In genomic region chr11:120231379-120231778, GRCm38 (mm10) we compare ENCODE assay signal across 7 mouse cellular contexts. TPM values are rescaled to one million over a fixed set of nuclear protein-coding genes. Genes with fewer than 3 reads are reported as not detected.
DNase-seq lines count a peak whose midpoint lies in the region; ATAC-seq and TF ChIP-seq lines count a peak whose summit lies in the region.

No protein-coding gene starts in this region.

- H3K9me3 ChIP-seq in intestine, postnatal 0 days (ENCODE audit: control insufficient read depth): no peaks in the 10 kb centered on the region
- H3K9me3 ChIP-seq in midbrain, embryonic 12.5 days: no peaks in the 10 kb centered on the region

- intact Hi-C loops in left cerebral cortex, postnatal 4 days (cut with DNase I): loop anchor here (2.0 to 5.0 kb wide), 2 partner anchors 43 to 76 kb away; no protein-coding TSS in a partner anchor

- peak overlapping the region; percentile 97 for H3K4me2 ChIP-seq in intestine, postnatal 0 days (replicated peaks; ENCODE audit: low read depth)
- peak overlapping the region; percentile 97 for H3K4me2 ChIP-seq in midbrain, embryonic 12.5 days (replicated peaks)

- peak overlapping the region; percentile 96 for H3K9ac ChIP-seq in intestine, postnatal 0 days (ENCODE audit: low read depth, low read length)
- peak overlapping the region; percentile 99 for H3K9ac ChIP-seq in midbrain, embryonic 12.5 days (replicated peaks)

- H3K36me3 ChIP-seq in intestine, postnatal 0 days (ENCODE audit: control insufficient read depth, insufficient read depth): no peaks in the 10 kb centered on the region
- no peaks in the 10 kb centered on the region for H3K36me3 ChIP-seq in midbrain, embryonic 12.5 days
- no peaks in the 10 kb centered on the region for H3K36me3 ChIP-seq in small intestine, adult 2 months (ENCODE audit: control insufficient read depth, insufficient read depth, low read length)

- ATAC-seq in intestine, postnatal 0 days: peak; percentile 69
- ATAC-seq in midbrain, embryonic 12.5 days (ENCODE audit: low FRiP score, low read depth): peak; percentile 73

- no peaks in the 10 kb centered on the region for H3K27me3 ChIP-seq in intestine, postnatal 0 days (replicated peaks; ENCODE audit: control insufficient read depth, insufficient read depth, low read length)
- H3K27me3 ChIP-seq in midbrain, embryonic 12.5 days: peaks cover 6% of the 10 kb centered on the region; the same call in 1 of the 2 replicates
- no peaks in the 10 kb centered on the region for H3K27me3 ChIP-seq in small intestine, adult 2 months (ENCODE audit: control insufficient read depth, insufficient read depth, low read length)

- peak; percentile 100 for DNase-seq in adrenal gland, postnatal 10 days
- peak; percentile 99 for DNase-seq in embryo, embryonic 9.5 days (ENCODE audit: extremely low spot score)
- peak; percentile 100 for DNase-seq in gastrocnemius, postnatal 4 days (ENCODE audit: low spot score in 2 of 2)
- DNase-seq in left cerebral cortex, postnatal 4 days: peak; percentile 100

- no peak for TF ChIP-seq CTCF in intestine, postnatal 0 days (IDR thresholded peaks at IDR 0.05; ENCODE audit: low read depth)
- no peak for TF ChIP-seq CTCF in small intestine, adult 2 months (IDR thresholded peaks at IDR 0.05; ENCODE audit: extremely low read depth, insufficient read length, insufficient replicate concordance, low read depth, low read length)

- peaks cover 26% of the 10 kb centered on the region for H3K4me1 ChIP-seq in intestine, postnatal 0 days (replicated peaks; ENCODE audit: control insufficient read depth, insufficient read depth, low read length)
- H3K4me1 ChIP-seq in midbrain, embryonic 12.5 days: peaks cover 43% of the 10 kb centered on the region
- peaks cover 18% of the 10 kb centered on the region for H3K4me1 ChIP-seq in small intestine, adult 2 months (ENCODE audit: control insufficient read depth, insufficient read depth, insufficient read length, low read length)

- peak overlapping the region; percentile 92 for H3K27ac ChIP-seq in intestine, postnatal 0 days (ENCODE audit: low read depth, low read length)
- peak overlapping the region; percentile 98 for H3K27ac ChIP-seq in midbrain, embryonic 12.5 days (replicated peaks)
- H3K27ac ChIP-seq in small intestine, adult 2 months (ENCODE audit: insufficient read depth, low read depth, low read length): peak overlapping the region; percentile 83; the same call in 1 of the 2 replicates

- H3K4me3 ChIP-seq in intestine, postnatal 0 days (ENCODE audit: low read depth, low read length): peak overlapping the region; percentile 82
- H3K4me3 ChIP-seq in midbrain, embryonic 12.5 days: peak overlapping the region; percentile 97
- H3K4me3 ChIP-seq in small intestine, adult 2 months (ENCODE audit: low read depth, low read length): peak overlapping the region; percentile 96

- WGBS in intestine, postnatal 0 days: under 1% methylated on average over 27 of the region's 27 CpGs
- WGBS in midbrain, embryonic 12.5 days: 0% methylated on average over 22 of the region's 27 CpGs
- under 1% methylated on average over 27 of the region's 27 CpGs for WGBS in small intestine, adult 2 months

- TF ChIP-seq POLR2A in small intestine, adult 2 months (IDR thresholded peaks at IDR 0.05; ENCODE audit: low read depth, low read length): peak; percentile 68; the same call in 1 of the 2 replicates

RNA-seq across cellular contexts. Expression of gene Bahcc1, which starts 1.4 kb away (rescaled TPM):
- total RNA-seq in adrenal gland, postnatal 10 days (2021): 10 to 100 TPM; 13.8 to 20.5 TPM
- total RNA-seq in gastrocnemius, postnatal 4 days (2021): 10 to 100 TPM; 13.6 to 15.1 TPM
- polyA plus RNA-seq in intestine, postnatal 0 days (2015; fragmentation: Nextera tagmentation; extraction: Ambion mirVana): 3.1 and 4.2 TPM in 2 replicates
- total RNA-seq in left cerebral cortex, postnatal 4 days (2021): 10 to 100 TPM; 36.5 to 39.5 TPM
- 25.1 and 26.1 TPM in 2 replicates for polyA plus RNA-seq in midbrain, embryonic 12.5 days (2016; fragmentation: Nextera tagmentation; extraction: Ambion mirVana)
- 7.0 and 15.4 TPM in 2 replicates for polyA plus RNA-seq in small intestine, adult 2 months (2012; rRNA removed)

Comparison
In these comparisons a context has a peak if more than half of its experiments do, and no peak if none do; other contexts are left out.
1. Peak in every context shown above with its lines: DNase-seq, ATAC-seq, H3K4me3 ChIP-seq and H3K27ac ChIP-seq.